Mouse (Mus musculus) spleen, adult 2 months (tissue): Measurements from ENCODE around the gene Ndufs6. TPM values are rescaled to one million over a fixed set of nuclear protein-coding genes. Genes with fewer than 3 reads are reported as not detected.

Source experiments
- DNase-seq, 2 experiments: peaks; one replicate each; pipeline versions ENCODE4 v3.0.0 to v3.0.0-alpha.2; 2012 to 2021; ENCODE audit warnings: low spot score in 2 of 2, low read depth in 1 of 2
- H3K27ac ChIP-seq: fragments of 200-500 bp; 2 replicates; pipeline ENCODE4 v1.5.1; 2012; ENCODE audit warnings: low read length, inconsistent platforms; ENCODE audit not compliant: insufficient read depth
- H3K27me3 ChIP-seq: fragments of 200-500 bp; 2 replicates; pipeline ENCODE4 v1.6.1; 2012; ENCODE audit warnings: mild to moderate bottlenecking, moderate library complexity, low read length, inconsistent platforms; ENCODE audit not compliant: control insufficient read depth, insufficient read depth
- H3K36me3 ChIP-seq: fragments of 200-500 bp; 2 replicates; pipeline ENCODE4 v1.6.1; 2012; ENCODE audit warnings: mild to moderate bottlenecking, low read length, inconsistent platforms; ENCODE audit not compliant: control insufficient read depth, insufficient read depth
- H3K4me1 ChIP-seq: fragments of 200-500 bp; 2 replicates; pipeline ENCODE4 v1.6.1; 2011; ENCODE audit warnings: inconsistent platforms; ENCODE audit not compliant: control insufficient read depth, insufficient read depth, insufficient read length
- H3K4me3 ChIP-seq: fragments of 200-500 bp; 2 replicates; pipeline ENCODE4 v1.5.1; 2011; ENCODE audit warnings: mild to moderate bottlenecking, inconsistent platforms; ENCODE audit not compliant: insufficient read depth, insufficient read length; ENCODE audit errors: extremely low read depth
- CTCF ChIP-seq: fragments of 200-500 bp; IDR thresholded peaks from 2 replicates; pipeline ENCODE4 v1.5.1; 2011; ENCODE audit warnings: mild to moderate bottlenecking, inconsistent platforms; ENCODE audit not compliant: insufficient read depth, insufficient read length, insufficient replicate concordance; ENCODE audit errors: extremely low read depth
- POLR2A ChIP-seq: fragments of 200-500 bp; IDR thresholded peaks from 2 replicates; pipeline ENCODE4 v1.6.1; 2011; ENCODE audit warnings: low read depth, low read length, inconsistent platforms
- WGBS: fragments of 180-500 bp; shearing (Covaris S2); methylation state at CpG from one replicate; pipeline ENCODE4 v1.1.7; 2018; 5-methylcytosine and 5-hydroxymethylcytosine counted together
- polyA plus RNA-seq: library from polyadenylated mRNA; depleted of rRNA; stranded (reverse); fragments of >200 nt; gene quantifications from 2 replicates; pipeline ENCODE4 v1.2.3, GENCODE M21; 2012

Ndufs6 gene
- polyA plus RNA-seq, 1 experiment = 19.9 TPM

- no peak overlapping the region for H3K27ac ChIP-seq
- H3K36me3 ChIP-seq = no peaks in the 10 kb centered on the region
- H3K27me3 ChIP-seq = no peaks in the 10 kb centered on the region
- H3K4me3 ChIP-seq = no peak overlapping the region
- WGBS = 88% methylated on average over 4 of the region's 4 CpGs
- no peak for DNase-seq
- TF ChIP-seq POLR2A (no peak), CTCF (no peak)
- H3K4me1 ChIP-seq = no peaks in the 10 kb centered on the region
Observed at GRCm38 (mm10) chr13:73306430-73306829, 21.9 kb downstream of the Ndufs6 start.

GRCm38 (mm10) chr13:73306085-73306410 is 22.3 kb downstream of the Ndufs6 start:
- Histone ChIP-seq H3K4me1 (no peaks in the 10 kb centered on the region), H3K27me3 (no peaks in the 10 kb centered on the region), H3K4me3 (no peak overlapping the region), H3K36me3 (no peaks in the 10 kb centered on the region), H3K27ac (no peak overlapping the region)
- WGBS = 65% methylated on average over 4 of the region's 4 CpGs
- DNase-seq = no peak
- no peak for TF ChIP-seq POLR2A
- no peak for TF ChIP-seq CTCF

GRCm38 (mm10) chr13:73305398-73306084 is 22.8 kb downstream of the Ndufs6 start:
- DNase-seq = no peak
- no peaks in the 10 kb centered on the region for H3K4me1 ChIP-seq
- H3K27me3 ChIP-seq = no peaks in the 10 kb centered on the region
- TF ChIP-seq CTCF = no peak
- no peak for TF ChIP-seq POLR2A
- WGBS = 70% methylated on average over 8 of the region's 8 CpGs
- H3K27ac ChIP-seq = no peak overlapping the region
- H3K36me3 ChIP-seq = no peaks in the 10 kb centered on the region
- H3K4me3 ChIP-seq = no peak overlapping the region

GRCm38 (mm10) chr13:73304729-73305128 is 23.6 kb downstream of the Ndufs6 start:
- no peaks in the 10 kb centered on the region for H3K4me1 ChIP-seq
- no peak for DNase-seq
- TF ChIP-seq POLR2A = no peak
- TF ChIP-seq CTCF = no peak
- H3K4me3 ChIP-seq = no peak overlapping the region
- H3K27me3 ChIP-seq = no peaks in the 10 kb centered on the region
- no peaks in the 10 kb centered on the region for H3K36me3 ChIP-seq
- 78% methylated on average over 6 of the region's 6 CpGs for WGBS
- no peak overlapping the region for H3K27ac ChIP-seq

- Histone ChIP-seq H3K4me1 (no peaks in the 10 kb centered on the region), H3K36me3 (no peaks in the 10 kb centered on the region), H3K27ac (no peak overlapping the region), H3K4me3 (no peak overlapping the region), H3K27me3 (no peaks in the 10 kb centered on the region)
- no peak for DNase-seq
- WGBS = 95% methylated on average over 5 of the region's 5 CpGs
- TF ChIP-seq POLR2A = no peak
- TF ChIP-seq CTCF = no peak
Observed at GRCm38 (mm10) chr13:73299322-73299721, 29.0 kb downstream of the Ndufs6 start.

GRCm38 (mm10) chr13:73298717-73299116 is 29.6 kb downstream of the Ndufs6 start:
- no peak overlapping the region for H3K4me3 ChIP-seq

GRCm38 (mm10) chr13:73291102-73291501 is 37.2 kb downstream of the Ndufs6 start:
- WGBS = 21% methylated on average over 2 of the region's 2 CpGs
- no peaks in the 10 kb centered on the region for H3K27me3 ChIP-seq
- TF ChIP-seq CTCF (no peak), POLR2A (no peak)
- H3K36me3 ChIP-seq = no peaks in the 10 kb centered on the region
- DNase-seq = no peak
- no peaks in the 10 kb centered on the region for H3K4me1 ChIP-seq
- H3K4me3 ChIP-seq = no peak overlapping the region
- H3K27ac ChIP-seq = no peak overlapping the region

More at GRCm38 (mm10) chr13:73298717-73299116, 29.6 kb downstream of the Ndufs6 start:
- DNase-seq = no peak
- Histone ChIP-seq H3K4me1 (no peaks in the 10 kb centered on the region), H3K27ac (no peak overlapping the region), H3K27me3 (no peaks in the 10 kb centered on the region), H3K36me3 (no peaks in the 10 kb centered on the region)
- WGBS = 76% methylated on average over 4 of the region's 4 CpGs
- TF ChIP-seq POLR2A = no peak
- no peak for TF ChIP-seq CTCF

GRCm38 (mm10) chr13:73290206-73290605 is 38.1 kb downstream of the Ndufs6 start:
- Histone ChIP-seq H3K27ac (no peak overlapping the region), H3K27me3 (no peaks in the 10 kb centered on the region), H3K4me3 (no peak overlapping the region), H3K4me1 (no peaks in the 10 kb centered on the region), H3K36me3 (no peaks in the 10 kb centered on the region)
- no peak for DNase-seq
- WGBS = 89% methylated on average over 6 of the region's 6 CpGs
- no peak for TF ChIP-seq CTCF
- no peak for TF ChIP-seq POLR2A
